Mouse (Mus musculus) testis, adult 2 months (tissue): ENCODE data around the gene Mrpl54. TPM values are rescaled to one million over a fixed set of nuclear protein-coding genes. Genes with fewer than 3 reads are reported as not detected.

Experiments used
- H3K27ac ChIP-seq: fragments of 200-500 bp; 2 replicates; pipeline ENCODE4 v1.5.1; 2012; ENCODE audit warnings: low read depth, low read length; ENCODE audit not compliant: control insufficient read depth, insufficient read depth
- H3K27me3 ChIP-seq: fragments of 200-500 bp; 2 replicates; pipeline ENCODE4 v1.6.1; 2012; ENCODE audit warnings: mild to moderate bottlenecking, low read length, moderate library complexity; ENCODE audit not compliant: control insufficient read depth, insufficient read depth
- H3K36me3 ChIP-seq: fragments of 200-500 bp; 2 replicates; pipeline ENCODE4 v1.6.1; 2012; ENCODE audit warnings: mild to moderate bottlenecking, low read length; ENCODE audit not compliant: control insufficient read depth, insufficient read depth
- H3K4me1 ChIP-seq: fragments of 200-500 bp; 2 replicates; pipeline ENCODE4 v1.6.1; 2012; ENCODE audit warnings: low read length; ENCODE audit not compliant: control insufficient read depth, insufficient read depth
- H3K4me3 ChIP-seq: fragments of 200-500 bp; 2 replicates; pipeline ENCODE4 v1.5.1; 2012; ENCODE audit warnings: low read depth, mild to moderate bottlenecking, low read length, moderate library complexity, mixed read lengths; ENCODE audit not compliant: control insufficient read depth
- CTCF ChIP-seq: fragments of 200-500 bp; IDR thresholded peaks from 2 replicates; pipeline ENCODE4 v1.5.1; 2012; ENCODE audit warnings: low read depth, mild to moderate bottlenecking, inconsistent platforms, low read length, moderate library complexity; ENCODE audit not compliant: control insufficient read depth, insufficient read depth, insufficient replicate concordance
- POLR2A ChIP-seq: fragments of 200-500 bp; IDR thresholded peaks from 2 replicates; pipeline ENCODE4 v1.6.1; 2012; ENCODE audit warnings: low read depth, mild to moderate bottlenecking, inconsistent platforms, low read length, moderate library complexity; ENCODE audit not compliant: control insufficient read depth
- polyA plus RNA-seq: library from polyadenylated mRNA; depleted of rRNA; stranded (reverse); fragments of >200 nt; gene quantifications from 2 replicates; pipeline ENCODE4 v1.2.3, GENCODE M21; 2012

Mrpl54 gene
- polyA plus RNA-seq, 1 experiment = 181 TPM

DNA sequence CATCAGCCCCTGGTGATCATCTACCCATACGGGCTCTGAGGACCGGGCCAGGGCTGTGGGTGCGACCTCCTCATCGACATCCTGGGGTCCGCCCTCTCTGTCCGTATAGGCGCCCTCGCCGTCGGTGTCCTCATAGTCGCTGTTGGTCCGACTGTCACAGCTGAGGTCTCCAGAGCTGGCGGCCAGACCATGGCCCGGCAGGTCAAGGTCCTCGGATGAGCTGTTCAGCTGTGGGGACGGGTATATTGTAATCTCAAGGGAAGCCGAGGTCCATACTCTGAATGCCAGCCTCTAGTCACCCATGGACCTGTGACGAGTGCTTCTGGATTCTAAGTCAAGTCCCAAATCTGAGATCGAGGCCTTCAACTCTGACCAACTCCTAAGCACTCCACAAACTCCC, 7.1 kb upstream of the Mrpl54 start:
- Histone ChIP-seq H3K4me1 (peaks cover 12% of the 10 kb centered on the region), H3K27me3 (no peaks in the 10 kb centered on the region; the same call in 1 of the 2 replicates), H3K4me3 (no peak overlapping the region), H3K27ac (no peak overlapping the region), H3K36me3 (no peaks in the 10 kb centered on the region; the same call in 1 of the 2 replicates)
- TF ChIP-seq CTCF (no peak), POLR2A (no peak)

DNA sequence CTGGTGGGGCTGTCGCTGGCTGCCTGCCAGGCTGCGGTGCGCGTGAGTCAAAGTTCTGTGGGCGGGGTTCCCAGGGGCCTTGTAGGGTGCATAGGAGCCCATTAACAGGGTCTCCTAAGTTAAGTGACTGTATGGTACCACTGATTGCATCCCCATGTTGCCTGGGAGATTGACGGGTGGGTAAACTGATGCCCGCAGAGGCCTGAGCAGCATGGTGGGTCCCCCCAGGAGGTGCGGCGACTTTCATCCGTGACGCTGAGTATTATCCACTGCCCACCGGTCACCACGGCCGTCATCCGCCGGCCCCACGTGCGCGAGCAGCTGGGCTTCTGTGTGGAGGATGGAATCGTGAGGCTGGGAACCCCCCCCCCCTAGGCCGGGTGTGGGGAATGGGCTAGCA, 5.6 kb upstream of the Mrpl54 start:
- Histone ChIP-seq H3K36me3 (no peaks in the 10 kb centered on the region; the same call in 1 of the 2 replicates), H3K4me1 (peaks cover 14% of the 10 kb centered on the region), H3K4me3 (no peak overlapping the region), H3K27me3 (no peaks in the 10 kb centered on the region), H3K27ac (no peak overlapping the region)
- no peak for TF ChIP-seq CTCF
- TF ChIP-seq POLR2A = no peak

- Histone ChIP-seq H3K36me3 (no peaks in the 10 kb centered on the region; the same call in 1 of the 2 replicates), H3K4me1 (peaks cover 9% of the 10 kb centered on the region), H3K27me3 (no peaks in the 10 kb centered on the region), H3K27ac (no peak overlapping the region), H3K4me3 (peak overlapping the region; percentile 89)
- TF ChIP-seq CTCF (no peak), POLR2A (no peak)
Observed at GRCm38 (mm10) chr10:81268643-81269412, 2.1 kb upstream of the Mrpl54 start.

DNA sequence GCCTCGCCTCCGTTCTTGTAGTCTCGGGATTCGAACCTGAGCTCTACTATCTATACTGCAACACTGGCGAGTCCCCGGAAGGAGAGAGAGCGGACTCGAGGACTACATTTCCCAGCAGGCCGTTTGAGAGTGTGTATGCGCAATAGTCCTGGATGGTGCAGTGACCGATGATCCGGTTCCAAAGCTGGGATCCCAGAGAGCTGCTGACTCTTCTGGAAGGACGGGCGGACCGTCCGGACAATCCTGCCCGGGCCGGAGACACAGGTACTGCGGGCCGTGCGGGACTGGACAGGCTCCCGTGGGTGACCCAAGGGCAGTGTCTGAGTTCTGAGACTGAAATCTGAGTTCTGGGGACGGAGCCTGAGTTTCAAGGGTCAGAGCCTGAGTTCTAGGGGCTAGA, 1.3 kb upstream of the Mrpl54 start:
- Histone ChIP-seq H3K4me3 (peak overlapping the region; percentile 89), H3K27ac (0 out of 2 replicates have a peak overlapping the region, but pooled peaks have one; percentile 44), H3K27me3 (no peaks in the 10 kb centered on the region), H3K36me3 (no peaks in the 10 kb centered on the region; the same call in 1 of the 2 replicates), H3K4me1 (peaks cover 9% of the 10 kb centered on the region)
- TF ChIP-seq POLR2A (peak; percentile 31; the same call in 1 of the 2 replicates), CTCF (no peak)

GRCm38 (mm10) chr10:81265540-81265939, 1.2 kb downstream of the Mrpl54 start:
- no peak overlapping the region for H3K27ac ChIP-seq
- TF ChIP-seq POLR2A (no peak), CTCF (no peak)
- no peak overlapping the region for H3K4me3 ChIP-seq
- peaks cover 9% of the 10 kb centered on the region for H3K4me1 ChIP-seq
- no peaks in the 10 kb centered on the region; the same call in 1 of the 2 replicates for H3K36me3 ChIP-seq
- no peaks in the 10 kb centered on the region for H3K27me3 ChIP-seq

GRCm38 (mm10) chr10:81261025-81261424, 5.7 kb downstream of the Mrpl54 start:
- Histone ChIP-seq H3K4me3 (no peak overlapping the region), H3K27ac (no peak overlapping the region), H3K36me3 (no peaks in the 10 kb centered on the region; the same call in 1 of the 2 replicates), H3K27me3 (no peaks in the 10 kb centered on the region), H3K4me1 (peaks cover 15% of the 10 kb centered on the region)
- TF ChIP-seq CTCF (no peak), POLR2A (no peak)

DNA sequence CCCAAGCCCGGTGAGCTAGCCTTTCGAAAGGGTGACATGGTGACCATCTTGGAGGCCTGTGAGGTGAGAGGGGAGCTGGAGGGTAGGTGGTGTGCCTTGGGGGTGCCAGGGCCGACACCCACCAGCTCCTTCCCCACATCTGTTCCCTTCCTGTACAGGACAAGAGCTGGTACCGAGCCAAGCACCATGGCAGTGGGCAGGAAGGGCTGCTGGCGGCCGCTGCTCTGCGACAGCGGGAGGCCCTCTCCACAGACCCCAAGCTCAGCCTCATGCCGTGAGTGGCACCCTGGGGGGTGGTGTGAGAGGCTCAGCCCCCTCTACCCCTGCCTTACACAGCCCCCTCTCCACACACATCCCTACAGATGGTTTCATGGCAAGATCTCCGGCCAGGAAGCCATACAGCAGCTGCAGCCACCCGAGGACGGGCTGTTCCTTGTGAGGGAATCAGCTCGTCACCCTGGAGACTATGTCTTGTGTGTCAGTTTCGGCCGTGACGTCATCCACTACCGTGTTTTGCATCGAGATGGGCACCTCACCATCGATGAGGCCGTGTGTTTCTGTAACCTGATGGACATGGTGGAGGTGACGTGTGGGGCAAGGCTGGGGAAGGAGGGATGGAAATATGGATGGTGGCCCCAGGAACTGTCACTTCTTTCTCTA, 7.4 kb downstream of the Mrpl54 start:
- Histone ChIP-seq H3K4me3 (no peak overlapping the region), H3K36me3 (no peaks in the 10 kb centered on the region), H3K4me1 (peaks cover 15% of the 10 kb centered on the region), H3K27me3 (no peaks in the 10 kb centered on the region), H3K27ac (no peak overlapping the region)
- TF ChIP-seq POLR2A (no peak), CTCF (no peak)
